Mouse (Mus musculus): ENCODE measurements around the gene Slc39a1.

DNA sequence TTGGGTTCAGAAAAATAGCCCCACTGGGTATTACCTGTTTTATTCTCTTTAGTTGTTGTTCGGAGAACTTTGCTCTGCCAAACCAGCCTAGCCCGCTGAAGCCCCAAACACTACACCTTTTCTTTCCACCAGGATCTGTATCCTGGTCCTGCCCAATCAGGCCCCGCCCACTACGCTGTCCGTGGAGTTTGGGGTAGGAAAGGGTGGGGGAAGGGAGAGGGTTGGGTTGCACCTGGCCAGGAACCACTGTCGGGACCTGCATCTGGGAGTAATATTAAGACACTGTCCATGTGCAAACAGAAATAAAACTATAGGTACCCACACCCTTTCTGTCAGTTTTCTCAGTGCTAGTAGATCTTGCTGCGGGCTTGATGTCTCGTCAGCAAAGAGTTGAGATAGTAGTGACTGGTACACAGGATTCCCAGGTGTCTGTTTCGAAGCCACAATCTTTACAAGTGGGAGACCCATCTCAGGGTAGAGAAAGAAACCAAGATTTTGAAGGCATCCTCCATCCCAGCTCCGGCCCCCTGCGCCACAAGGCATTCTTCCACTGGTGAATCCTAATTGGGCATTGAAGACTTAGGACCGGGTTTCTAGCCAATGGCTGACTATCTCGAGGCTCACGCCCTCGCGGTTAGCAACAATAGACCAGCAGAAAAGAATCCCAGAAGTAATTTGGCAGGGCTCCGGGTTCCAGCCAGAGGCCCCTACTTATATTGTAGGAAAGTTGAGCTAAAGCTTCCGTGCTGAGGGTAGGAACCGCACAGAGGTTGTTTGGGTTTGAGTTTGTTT lies 4.8 kb upstream of the Slc39a1 start, which contains the start of gene Creb3l4:
- TF ChIP-seq MAFK (IDR thresholded peaks at IDR 0.05; ENCODE audit: insufficient read depth, low read depth, low read length), result no peak
- no peak for TF ChIP-seq ZNF384 (IDR thresholded peaks at IDR 0.05; ENCODE audit: low read depth, low read length)
- TF ChIP-seq HCFC1 (IDR thresholded peaks at IDR 0.05; ENCODE audit: borderline replicate concordance, insufficient read depth, low read length), result no peak
- TF ChIP-seq CHD2 (IDR thresholded peaks at IDR 0.05; ENCODE audit: low read depth, low read length), result no peak
- TF ChIP-seq ZC3H11A (IDR thresholded peaks at IDR 0.05; ENCODE audit: borderline replicate concordance, low read depth, low read length), result no peak

Data from ES-E14 (cell line).